Comparison of ENCODE assay signal across 30 mouse cellular contexts in genomic region chr13:59661966-59662365, GRCm38 (mm10). TPM values are rescaled to one million over a fixed set of nuclear protein-coding genes. Genes with fewer than 3 reads are reported as not detected.
DNase-seq lines count a peak whose midpoint lies in the region; ATAC-seq and TF ChIP-seq lines count a peak whose summit lies in the region.
"Had no signal": no experiment of that assay in that cellular context is flagged by ENCODE, and none has a peak within 500 bp of the region (broad histone marks: within the 10 kb centered on the region; RNA-seq: fewer than 3 reads in every experiment).

No protein-coding gene starts in this region.

- no peak for TF ChIP-seq POLR2A in ES-Bruce4 (IDR thresholded peaks at IDR 0.05; ENCODE audit: insufficient read depth, low read length)

- H3K36me3 ChIP-seq in E14TG2a.4 (ENCODE audit: insufficient read depth, low read length) (peaks cover 61% of the 10 kb centered on the region), ES-Bruce4 (ENCODE audit: control insufficient read depth, insufficient read depth, low read length, poor library complexity, severe bottlenecking) (peaks cover 6% of the 10 kb centered on the region; the same call in 1 of the 2 replicates), ES-E14 (ENCODE audit: control insufficient read depth, insufficient read depth, low read length, poor library complexity, severe bottlenecking) (peaks cover 25% of the 10 kb centered on the region)
- peaks cover 51% of the 10 kb centered on the region for H3K36me3 ChIP-seq in midbrain, embryonic 14.5 days (ENCODE audit: control insufficient read depth, insufficient read depth, low read length)
- peaks cover 95% of the 10 kb centered on the region for H3K36me3 ChIP-seq in forebrain, embryonic 10.5 days (replicated peaks)

- H3K9ac ChIP-seq in ES-Bruce4 (ENCODE audit: low read depth, poor library complexity, severe bottlenecking) (no peak overlapping the region), ES-E14 (ENCODE audit: insufficient read depth, low read depth, low read length, poor library complexity, severe bottlenecking) (peak overlapping the region; percentile 25; the same call in 1 of the 2 replicates)
- no peak overlapping the region for H3K9ac ChIP-seq in midbrain, embryonic 14.5 days (replicated peaks; ENCODE audit: low read length)
- H3K9ac ChIP-seq: embryonic facial prominence, embryonic 13.5 days; embryonic facial prominence, embryonic 15.5 days; forebrain, embryonic 13.5 days; forebrain, embryonic 15.5 days; forebrain, postnatal 0 days had no signal

- no peak for TF ChIP-seq EP300 in ES-Bruce4 (IDR thresholded peaks at IDR 0.05; ENCODE audit: insufficient read depth, low read depth, low read length)

- H3K9me3 ChIP-seq in E14TG2a.4 (ENCODE audit: low read length): no peaks in the 10 kb centered on the region; the same call in 1 of the 2 replicates
- H3K9me3 ChIP-seq in ES-Bruce4 (replicated peaks; ENCODE audit: control insufficient read depth, insufficient read depth, low read length, poor library complexity, severe bottlenecking): no peaks in the 10 kb centered on the region
- no peaks in the 10 kb centered on the region for H3K9me3 ChIP-seq in ES-E14 (ENCODE audit: control insufficient read depth, insufficient read depth, low read depth, low read length)
- H3K9me3 ChIP-seq in midbrain, embryonic 14.5 days (ENCODE audit: control insufficient read depth, low read length): no peaks in the 10 kb centered on the region
- H3K9me3 ChIP-seq in forebrain, embryonic 10.5 days: no peaks in the 10 kb centered on the region
- H3K9me3 ChIP-seq: embryonic facial prominence, embryonic 13.5 days; embryonic facial prominence, embryonic 15.5 days; forebrain, embryonic 13.5 days; forebrain, embryonic 15.5 days had no signal

- 95% methylated on average over 12 of the region's 12 CpGs for WGBS in midbrain, embryonic 14.5 days
- 96% methylated on average over 12 of the region's 12 CpGs for WGBS in forebrain, embryonic 10.5 days

- in situ Hi-C loops in ES-E14 (cut with MboI; ENCODE audit: low sequenced_read_pairs in 2 of 2, unreplicated experiment in 2 of 2): no loop called here

- DNase-seq in ES-E14 (ENCODE audit: low read depth, low spot score) (no peak), ZHBTc4 (ENCODE audit: low read depth, low spot score) (peak; percentile 97)
- no peak for DNase-seq in midbrain, embryonic 14.5 days
- DNase-seq in heart, adult 18-20 months: no peak
- DNase-seq in forebrain, embryonic 10.5 days (ENCODE audit: extremely low spot score, low spot score): no peak
- DNase-seq: adrenal gland, adult 2 months; adrenal gland, postnatal 10 days; adrenal gland, postnatal 25 days; cerebellum, adult 18-20 months; cerebellum, adult 8-10 months; cerebellum, adult 9-11 months; cerebellum, postnatal 14 days; cerebellum, postnatal 36 days; embryo, embryonic 11 days; forebrain, postnatal 0 days had no signal

- H3K4me1 ChIP-seq in E14TG2a.4 (replicated peaks; ENCODE audit: low read depth, low read length): peaks cover 99% of the 10 kb centered on the region
- peaks cover 5% of the 10 kb centered on the region for H3K4me1 ChIP-seq in ES-Bruce4 (ENCODE audit: control insufficient read depth, insufficient read depth, low read length)
- peaks cover 19 to 31% of the 10 kb centered on the region in 2 experiments for H3K4me1 ChIP-seq in ES-E14 (ENCODE audit: control insufficient read depth in 2 of 2, insufficient read depth in 2 of 2, low read length in 2 of 2, poor library complexity in 1 of 2)
- H3K4me1 ChIP-seq in midbrain, embryonic 14.5 days (ENCODE audit: control insufficient read depth, insufficient read depth, low read length): peaks cover 6% of the 10 kb centered on the region; the same call in 1 of the 2 replicates
- H3K4me1 ChIP-seq in forebrain, embryonic 10.5 days: peaks cover 11% of the 10 kb centered on the region

- H3K4me2 ChIP-seq in midbrain, embryonic 14.5 days (ENCODE audit: low read length): no peak overlapping the region
- H3K4me2 ChIP-seq: embryonic facial prominence, embryonic 13.5 days; embryonic facial prominence, embryonic 15.5 days; forebrain, embryonic 13.5 days; forebrain, embryonic 15.5 days had no signal

- H3K27me3 ChIP-seq in E14TG2a.4 (ENCODE audit: insufficient read depth, low read length) (no peaks in the 10 kb centered on the region), ES-Bruce4 (ENCODE audit: control insufficient read depth, insufficient read depth, low read length, poor library complexity, severe bottlenecking) (no peaks in the 10 kb centered on the region)
- no peaks in the 10 kb centered on the region for H3K27me3 ChIP-seq in midbrain, embryonic 14.5 days (ENCODE audit: control insufficient read depth, insufficient read depth, low read length)
- no peaks in the 10 kb centered on the region for H3K27me3 ChIP-seq in forebrain, embryonic 10.5 days (ENCODE audit: poor library complexity, severe bottlenecking)
- H3K27me3 ChIP-seq: embryonic facial prominence, embryonic 13.5 days; embryonic facial prominence, embryonic 15.5 days; forebrain, embryonic 13.5 days; forebrain, embryonic 15.5 days had no signal

- H3K4me3 ChIP-seq in E14TG2a.4 (replicated peaks; ENCODE audit: low read length) (0 out of 2 replicates have a peak overlapping the region, but pooled peaks have one; percentile 17), ES-Bruce4 (ENCODE audit: low read depth, low read length) (no peak overlapping the region), ES-E14 (ENCODE audit: insufficient read depth in 1 of 2, low read depth in 1 of 2, low read length in 2 of 2, poor library complexity in 1 of 2, severe bottlenecking in 1 of 2) (peak overlapping the region in 1 of 2 experiments; percentile 3; a peak in 2 of 4 replicates)
- no peak overlapping the region for H3K4me3 ChIP-seq in midbrain, embryonic 14.5 days (replicated peaks; ENCODE audit: low read depth, low read length)
- no peak overlapping the region for H3K4me3 ChIP-seq in forebrain, embryonic 10.5 days
- H3K4me3 ChIP-seq: embryonic facial prominence, embryonic 13.5 days; embryonic facial prominence, embryonic 15.5 days; erythroblast, embryonic 14.5 days; forebrain, embryonic 13.5 days; forebrain, embryonic 15.5 days had no signal

- ATAC-seq in midbrain, embryonic 14.5 days (ENCODE audit: low FRiP score, low TSS enrichment): no peak
- no peak for ATAC-seq in cerebellum, adult (ENCODE audit: insufficient number of reproducible peaks, low FRiP score, low TSS enrichment)
- ATAC-seq: forebrain, embryonic 13.5 days; forebrain, embryonic 15.5 days; forebrain, postnatal 0 days had no signal

- H3K27ac ChIP-seq in ES-Bruce4 (ENCODE audit: insufficient read depth, low read length) (peak overlapping the region; percentile 34; the same call in 1 of the 2 replicates), ES-E14 (ENCODE audit: insufficient read depth, low read depth, low read length, poor library complexity, severe bottlenecking) (peak overlapping the region; percentile 27; the same call in 1 of the 2 replicates)
- H3K27ac ChIP-seq in midbrain, embryonic 14.5 days (replicated peaks; ENCODE audit: low read depth, low read length): no peak overlapping the region
- H3K27ac ChIP-seq in forebrain, embryonic 10.5 days: no peak overlapping the region
- H3K27ac ChIP-seq: embryonic facial prominence, embryonic 13.5 days; embryonic facial prominence, embryonic 15.5 days; forebrain, embryonic 13.5 days; forebrain, embryonic 15.5 days had no signal

- TF ChIP-seq CTCF in E14TG2a.4 (conservative IDR thresholded peaks at IDR 0.05; ENCODE audit: low read length) (no peak), ES-Bruce4 (IDR thresholded peaks at IDR 0.05; ENCODE audit: low read depth, low read length) (no peak)

TF ChIP-seq in ES-E14, 5 proteins besides CTCF, POLR2A, EP300 and RAD21:
- TF ChIP-seq HCFC1 (IDR thresholded peaks at IDR 0.05; ENCODE audit: borderline replicate concordance, insufficient read depth, low read length) (0 out of 2 replicates have a peak, but pooled peaks have one; percentile 27), ZNF384 (IDR thresholded peaks at IDR 0.05; ENCODE audit: low read depth, low read length) (no peak)
TF ChIP-seq in ES-E14: peak in this region for 1.

RNA-seq across cellular contexts. Expression of gene Golm1, which starts 13.6 kb away (rescaled TPM):
- 54.9 and 58.3 TPM in 2 replicates for polyA plus RNA-seq in ES-Bruce4 (2011; ENCODE audit: insufficient read depth, insufficient read length, low read depth, missing spikeins)
- total RNA-seq in ES-E14 (2012; rRNA removed): 93.8 and 132 TPM in 2 replicates
- polyA plus RNA-seq in midbrain, embryonic 14.5 days (2014; fragmentation: Nextera tagmentation; extraction: Ambion mirVana): 27.5 and 46.0 TPM in 2 replicates
- 10 to 100 TPM; 14.6 to 19.4 TPM for total RNA-seq in heart, adult 18-20 months (2021)
- polyA plus RNA-seq in forebrain, embryonic 10.5 days (2016; fragmentation: Nextera tagmentation; extraction: Ambion mirVana): 142 and 154 TPM in 2 replicates

RNA-seq across cellular contexts. Expression of gene 4921517D22Rik, which starts 31.9 kb away (rescaled TPM):
- not detected in 2 replicates for polyA plus RNA-seq in ES-Bruce4 (2011; ENCODE audit: insufficient read depth, insufficient read length, low read depth, missing spikeins)
- total RNA-seq in ES-E14 (2012; rRNA removed): not detected in 2 replicates
- polyA plus RNA-seq in midbrain, embryonic 14.5 days (2014; fragmentation: Nextera tagmentation; extraction: Ambion mirVana): not detected in 2 replicates
- total RNA-seq in heart, adult 18-20 months (2021): not detected
- polyA plus RNA-seq in forebrain, embryonic 10.5 days (2016; fragmentation: Nextera tagmentation; extraction: Ambion mirVana): not detected in 2 replicates
- total RNA-seq: adrenal gland, adult 2 months; adrenal gland, postnatal 10 days; adrenal gland, postnatal 25 days; adrenal gland, postnatal 4 days; common myeloid progenitor, adult 5-6 weeks; forebrain, postnatal 0 days; MEL had no signal
- polyA plus RNA-seq: adrenal gland, adult 2 months; brain, embryonic 14.5 days; C2C12; embryonic facial prominence, embryonic 11.5 days; embryonic facial prominence, embryonic 13.5 days; embryonic facial prominence, embryonic 15.5 days; erythroblast, embryonic 14.5 days; forebrain, embryonic 11.5 days; forebrain, embryonic 13.5 days; forebrain, embryonic 15.5 days; forebrain, postnatal 0 days had no signal

RNA-seq across cellular contexts. Expression of gene Spata31d1a, which starts 48.2 kb away (rescaled TPM):
- polyA plus RNA-seq in ES-Bruce4 (2011; ENCODE audit: insufficient read depth, insufficient read length, low read depth, missing spikeins): 0.40 and 1.1 TPM in 2 replicates
- total RNA-seq in ES-E14 (2012; rRNA removed): 2.2 and 3.4 TPM in 2 replicates
- polyA plus RNA-seq in midbrain, embryonic 14.5 days (2014; fragmentation: Nextera tagmentation; extraction: Ambion mirVana): 0.19 TPM in 1 of 2 replicates, not detected in the other
- total RNA-seq in heart, adult 18-20 months (2021): not detected
- 0.04 and 0.05 TPM in 2 replicates for polyA plus RNA-seq in forebrain, embryonic 10.5 days (2016; fragmentation: Nextera tagmentation; extraction: Ambion mirVana)
- total RNA-seq: adrenal gland, adult 2 months; adrenal gland, postnatal 10 days; adrenal gland, postnatal 25 days; adrenal gland, postnatal 4 days; common myeloid progenitor, adult 5-6 weeks; forebrain, postnatal 0 days; MEL had no signal
- polyA plus RNA-seq: adrenal gland, adult 2 months; C2C12; embryonic facial prominence, embryonic 11.5 days; erythroblast, embryonic 14.5 days; forebrain, embryonic 11.5 days had no signal

RNA-seq across cellular contexts. Expression of gene Spata31d1b, which starts 50.1 kb away (rescaled TPM):
- 0.37 TPM in 1 of 2 replicates, not detected in the other for polyA plus RNA-seq in ES-Bruce4 (2011; ENCODE audit: insufficient read depth, insufficient read length, low read depth, missing spikeins)
- total RNA-seq in ES-E14 (2012; rRNA removed): 1.3 and 2.8 TPM in 2 replicates
- polyA plus RNA-seq in midbrain, embryonic 14.5 days (2014; fragmentation: Nextera tagmentation; extraction: Ambion mirVana): not detected in 2 replicates
- total RNA-seq in heart, adult 18-20 months (2021): under 1 TPM in 1 of 2 experiments, not detected in 1; 0.05 TPM
- polyA plus RNA-seq in forebrain, embryonic 10.5 days (2016; fragmentation: Nextera tagmentation; extraction: Ambion mirVana): 0.04 TPM in 1 of 2 replicates, not detected in the other
- total RNA-seq: adrenal gland, adult 2 months; adrenal gland, postnatal 10 days; adrenal gland, postnatal 25 days; adrenal gland, postnatal 4 days; common myeloid progenitor, adult 5-6 weeks; MEL had no signal
- polyA plus RNA-seq: adrenal gland, adult 2 months; C2C12; embryonic facial prominence, embryonic 11.5 days; embryonic facial prominence, embryonic 13.5 days; erythroblast, embryonic 14.5 days; forebrain, embryonic 11.5 days; forebrain, embryonic 13.5 days; forebrain, embryonic 15.5 days; forebrain, postnatal 0 days had no signal

Comparison
In these comparisons a context has a peak if more than half of its experiments do, and no peak if none do; other contexts are left out.
1. H3K27ac ChIP-seq: peak in ES-Bruce4 (single experiment) and ES-E14 (single experiment); none in midbrain, embryonic 14.5 days (single experiment) and forebrain, embryonic 10.5 days (single experiment).